Mouse (Mus musculus) olfactory bulb, adult 2 months (tissue): Measurements from ENCODE around the gene Stoml1.

ENCODE experiments used
- CTCF ChIP-seq: fragments of 200-500 bp; IDR thresholded peaks from 2 replicates; pipeline ENCODE4 v1.5.1; 2012; ENCODE audit warnings: low read depth, mild to moderate bottlenecking, low read length, moderate library complexity; ENCODE audit not compliant: insufficient read depth
- POLR2A ChIP-seq: fragments of 200-500 bp; IDR thresholded peaks from 2 replicates; pipeline ENCODE4 v1.6.1; 2012; ENCODE audit warnings: mild to moderate bottlenecking, low read depth, low read length, moderate library complexity; ENCODE audit not compliant: insufficient read depth

- no peak for TF ChIP-seq POLR2A
- no peak for TF ChIP-seq CTCF
These were observed 6.8 kb upstream of the Stoml1 start for GRCm38 (mm10) chr9:58246083-58246591.
